Mouse (Mus musculus): Measurements from ENCODE around the gene Pmepa1. TPM values are rescaled to one million over a fixed set of nuclear protein-coding genes. Genes with fewer than 3 reads are reported as not detected.

Pmepa1 gene
- polyA plus RNA-seq, 1 experiment from 2014 or later = 5.6 TPM

Other genes starting within 250 kb of the Pmepa1 start
- 0.08 TPM in 1 of 2 replicates, not detected in the other for gene Ctcfl, start 157.0 kb downstream of the Pmepa1 start, polyA plus RNA-seq (2014; fragmentation: Nextera tagmentation; extraction: Ambion mirVana)
- gene Pck1, start 123.5 kb downstream of the Pmepa1 start, polyA plus RNA-seq (2014; fragmentation: Nextera tagmentation; extraction: Ambion mirVana) = 0.07 and 0.13 TPM in 2 replicates
- 0.12 TPM in 1 of 2 replicates, not detected in the other for gene Zbp1, start 57.6 kb downstream of the Pmepa1 start, polyA plus RNA-seq (2014; fragmentation: Nextera tagmentation; extraction: Ambion mirVana)
- gene 1700021F07Rik, start 246.1 kb upstream of the Pmepa1 start, polyA plus RNA-seq (2014; fragmentation: Nextera tagmentation; extraction: Ambion mirVana) = not detected in 2 replicates

All from neural tube, embryonic 14.5 days (tissue).